Mouse (Mus musculus) small intestine, adult 2 months (tissue): ENCODE data around the gene Tmod3. TPM values are rescaled to one million over a fixed set of nuclear protein-coding genes. Genes with fewer than 3 reads are reported as not detected.
A peak's percentile ranks its signal among the peaks of the same experiment; 100 is the strongest.

ENCODE experiments used
- H3K27ac ChIP-seq: fragments of 200-500 bp; 2 replicates; pipeline ENCODE4 v1.5.1; 2012; ENCODE audit warnings: low read depth, low read length, control low read depth, inconsistent platforms; ENCODE audit not compliant: insufficient read depth
- H3K27me3 ChIP-seq: fragments of 200-500 bp; 2 replicates; pipeline ENCODE4 v1.6.1; 2012; ENCODE audit warnings: mild to moderate bottlenecking, moderate library complexity, low read length, inconsistent platforms; ENCODE audit not compliant: control insufficient read depth, insufficient read depth
- H3K36me3 ChIP-seq: fragments of 200-500 bp; 2 replicates; pipeline ENCODE4 v1.6.1; 2012; ENCODE audit warnings: mild to moderate bottlenecking, low read length, control low read depth, inconsistent platforms; ENCODE audit not compliant: control insufficient read depth, insufficient read depth
- H3K4me1 ChIP-seq: fragments of 200-500 bp; 2 replicates; pipeline ENCODE4 v1.6.1; 2012; ENCODE audit warnings: low read length, inconsistent platforms, mixed read lengths; ENCODE audit not compliant: control insufficient read depth, insufficient read depth, insufficient read length
- H3K4me3 ChIP-seq: fragments of 200-500 bp; 2 replicates; pipeline ENCODE4 v1.5.1; 2012; ENCODE audit warnings: low read depth, mild to moderate bottlenecking, control low read depth, inconsistent platforms, low read length, moderate library complexity
- CTCF ChIP-seq: fragments of 200-500 bp; IDR thresholded peaks from 2 replicates; pipeline ENCODE4 v1.5.1; 2012; ENCODE audit warnings: low read depth, mild to moderate bottlenecking, control low read depth, inconsistent platforms, low read length, moderate library complexity, mixed read lengths; ENCODE audit not compliant: insufficient replicate concordance, insufficient read length; ENCODE audit errors: extremely low read depth
- POLR2A ChIP-seq: fragments of 200-500 bp; IDR thresholded peaks from 2 replicates; pipeline ENCODE4 v1.6.1; 2012; ENCODE audit warnings: low read depth, mild to moderate bottlenecking, control low read depth, inconsistent platforms, low read length, moderate library complexity
- WGBS: fragments of 180-500 bp; shearing (Covaris S2); methylation state at CpG from one replicate; pipeline ENCODE4 v1.1.7; 2018; 5-methylcytosine and 5-hydroxymethylcytosine counted together
- polyA plus RNA-seq: library from polyadenylated mRNA; depleted of rRNA; stranded (reverse); fragments of >200 nt; gene quantifications from 2 replicates; pipeline ENCODE4 v1.2.3, GENCODE M21; 2012

Gene Tmod3
- polyA plus RNA-seq, 1 experiment = 13.4 TPM

DNA sequence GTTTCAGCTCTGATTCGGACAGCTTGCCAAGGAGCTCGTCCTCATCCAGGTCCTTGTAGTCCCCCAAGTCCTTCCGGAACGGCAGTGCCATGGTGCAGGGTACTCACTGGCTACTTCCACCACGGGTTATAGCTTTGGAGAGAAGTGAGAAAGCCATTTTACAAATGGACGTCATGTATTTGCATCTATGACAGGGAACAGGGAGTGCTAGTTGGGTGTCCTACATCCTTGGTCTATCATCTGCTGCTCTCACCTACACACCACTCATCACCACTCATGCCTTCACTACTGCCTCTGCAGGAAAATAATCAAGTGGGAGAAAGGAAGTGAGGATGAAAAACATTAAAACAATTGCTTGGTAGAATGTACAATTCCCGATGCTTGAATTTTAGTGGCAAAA, 27.0 kb downstream of the Tmod3 start:
- Histone ChIP-seq H3K4me3 (no peak overlapping the region), H3K36me3 (peaks cover 14% of the 10 kb centered on the region), H3K27ac (no peak overlapping the region), H3K4me1 (peaks cover 2% of the 10 kb centered on the region; the same call in 1 of the 2 replicates), H3K27me3 (no peaks in the 10 kb centered on the region)
- WGBS = 86% methylated on average over 7 of the region's 7 CpGs
- no peak for TF ChIP-seq POLR2A
- TF ChIP-seq CTCF = no peak

DNA sequence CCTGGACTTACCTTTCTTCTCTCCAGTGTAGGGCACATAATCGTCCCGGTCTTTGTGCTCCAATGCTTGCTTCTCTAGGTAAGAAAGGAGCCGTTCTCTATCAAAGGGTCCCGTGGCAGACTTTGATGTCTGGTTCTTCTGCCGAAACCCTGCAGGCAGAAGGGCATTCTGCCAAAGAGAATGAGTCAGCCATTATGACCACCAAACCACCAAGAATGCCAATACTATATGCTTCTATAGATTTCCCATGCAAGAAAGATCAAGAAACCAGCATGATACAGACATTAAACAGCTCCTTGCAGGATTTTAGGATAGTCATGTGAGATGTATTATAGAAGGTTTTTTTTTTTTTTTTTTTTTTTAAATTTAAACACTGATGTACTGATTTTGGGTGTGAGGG, 30.1 kb downstream of the Tmod3 start:
- no peak for TF ChIP-seq CTCF
- TF ChIP-seq POLR2A = no peak
- no peaks in the 10 kb centered on the region for H3K27me3 ChIP-seq
- no peak overlapping the region for H3K27ac ChIP-seq
- H3K4me3 ChIP-seq = no peak overlapping the region
- peaks cover 17% of the 10 kb centered on the region for H3K36me3 ChIP-seq
- WGBS = 34% methylated on average over 5 of the region's 5 CpGs
- H3K4me1 ChIP-seq = peaks cover 2% of the 10 kb centered on the region; the same call in 1 of the 2 replicates

DNA sequence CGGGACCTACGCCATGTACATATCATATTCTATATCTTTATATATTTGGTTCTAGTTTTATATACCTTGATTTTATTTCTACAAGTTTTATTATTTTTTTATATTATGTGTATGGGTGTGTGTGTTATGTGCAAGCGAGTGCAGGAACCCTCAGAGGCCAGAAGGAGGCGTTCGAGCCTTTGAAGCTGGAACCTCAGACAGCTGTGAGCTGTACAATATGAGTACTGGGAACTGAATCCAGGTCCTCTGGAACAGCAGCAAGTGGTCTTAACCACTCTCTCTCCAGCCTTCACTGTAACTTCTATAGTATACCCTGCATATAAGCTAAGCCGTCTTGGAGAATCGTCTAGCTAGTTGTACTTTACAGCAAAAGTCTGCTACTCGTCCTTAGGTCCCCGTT, 31.4 kb downstream of the Tmod3 start:
- Histone ChIP-seq H3K36me3 (peaks cover 20% of the 10 kb centered on the region), H3K4me1 (peaks cover 2% of the 10 kb centered on the region; the same call in 1 of the 2 replicates), H3K27me3 (no peaks in the 10 kb centered on the region), H3K27ac (no peak overlapping the region), H3K4me3 (no peak overlapping the region)
- TF ChIP-seq CTCF (no peak), POLR2A (no peak)
- 97% methylated on average over 9 of the region's 9 CpGs for WGBS

DNA sequence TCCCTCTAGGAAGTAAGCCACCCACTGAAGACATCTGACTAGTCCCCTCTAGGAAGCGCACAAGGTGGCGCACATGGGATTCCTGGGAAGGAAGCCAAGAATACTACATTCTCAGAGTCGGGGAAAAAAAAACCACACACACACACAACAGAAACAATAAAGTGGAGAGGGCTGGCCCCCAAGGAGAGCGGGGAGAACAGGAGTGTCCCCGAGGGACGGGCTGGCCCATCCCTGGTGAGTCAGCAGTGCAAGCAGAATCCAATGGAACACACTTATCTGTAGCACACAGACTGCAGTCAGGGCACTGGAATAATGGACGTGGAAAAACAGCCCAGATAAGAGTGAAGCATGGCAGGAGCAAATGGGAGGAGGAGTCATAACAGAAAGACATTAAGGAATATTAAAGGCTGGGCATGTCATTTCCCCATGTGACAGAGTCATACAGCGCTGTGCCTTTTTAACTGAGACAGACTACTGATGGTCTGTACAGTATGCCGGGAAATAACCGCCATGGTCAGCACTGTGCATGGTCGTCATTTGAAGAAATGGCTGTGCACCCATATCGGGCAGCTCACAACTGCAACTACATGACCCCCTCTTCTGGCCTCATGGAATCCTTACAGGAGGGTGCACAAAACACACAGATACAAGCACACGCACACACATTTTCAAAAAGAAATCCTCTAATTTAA, 31.9 kb downstream of the Tmod3 start:
- Histone ChIP-seq H3K27ac (no peak overlapping the region), H3K4me3 (no peak overlapping the region), H3K4me1 (peaks cover 2% of the 10 kb centered on the region; the same call in 1 of the 2 replicates), H3K27me3 (no peaks in the 10 kb centered on the region), H3K36me3 (peaks cover 21% of the 10 kb centered on the region)
- WGBS = 44% methylated on average over 13 of the region's 13 CpGs
- TF ChIP-seq POLR2A (no peak), CTCF (no peak)

DNA sequence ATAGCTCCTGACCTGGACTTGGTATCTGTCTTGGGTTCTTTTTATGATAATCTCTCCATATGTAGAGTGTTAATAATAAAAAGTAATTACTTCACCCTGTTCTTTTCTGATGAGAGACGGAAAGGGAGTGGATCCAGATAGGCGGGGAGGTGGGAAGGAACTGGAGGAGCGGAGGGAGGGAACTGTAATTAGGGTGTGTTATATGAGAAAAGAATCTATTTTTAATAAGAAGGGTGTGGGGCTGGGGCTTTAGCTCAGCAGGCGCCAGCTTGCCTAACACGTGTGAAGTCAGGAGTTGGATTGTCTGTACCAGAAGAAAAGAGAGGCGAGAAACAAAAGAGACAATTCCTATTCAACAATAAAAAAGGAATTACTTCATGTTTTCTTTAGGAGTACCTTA, 35.8 kb downstream of the Tmod3 start:
- H3K36me3 ChIP-seq = peaks cover 12% of the 10 kb centered on the region
- H3K4me3 ChIP-seq = no peak overlapping the region
- H3K27ac ChIP-seq = no peak overlapping the region
- TF ChIP-seq POLR2A = no peak
- TF ChIP-seq CTCF = no peak
- H3K27me3 ChIP-seq = no peaks in the 10 kb centered on the region
- peaks cover 2% of the 10 kb centered on the region; the same call in 1 of the 2 replicates for H3K4me1 ChIP-seq
- 34% methylated on average over 6 of the region's 6 CpGs for WGBS

DNA sequence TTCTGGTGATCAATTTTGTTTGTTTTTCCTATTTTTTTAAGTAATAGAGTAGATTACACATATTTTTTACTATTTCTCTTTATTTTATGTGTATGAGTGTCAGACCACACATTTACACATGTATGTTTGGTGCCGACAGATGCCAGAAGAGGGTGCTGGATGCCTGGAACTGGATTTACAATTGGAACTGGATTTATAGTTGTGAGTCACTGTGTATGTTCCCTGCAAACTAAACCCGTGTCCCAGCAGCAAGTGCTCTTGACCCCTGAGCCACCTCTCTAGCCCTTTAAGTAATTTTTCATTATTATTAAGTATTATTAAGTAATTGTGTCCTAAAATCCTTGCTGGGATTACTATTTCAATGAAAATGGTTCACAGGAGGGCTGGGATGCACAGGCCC, 37.2 kb downstream of the Tmod3 start:
- no peak for TF ChIP-seq CTCF
- TF ChIP-seq POLR2A = no peak
- Histone ChIP-seq H3K4me1 (no peaks in the 10 kb centered on the region), H3K27ac (no peak overlapping the region), H3K36me3 (peaks cover 11% of the 10 kb centered on the region), H3K4me3 (no peak overlapping the region), H3K27me3 (no peaks in the 10 kb centered on the region)
- 70% methylated on average over 2 of the region's 2 CpGs for WGBS

DNA sequence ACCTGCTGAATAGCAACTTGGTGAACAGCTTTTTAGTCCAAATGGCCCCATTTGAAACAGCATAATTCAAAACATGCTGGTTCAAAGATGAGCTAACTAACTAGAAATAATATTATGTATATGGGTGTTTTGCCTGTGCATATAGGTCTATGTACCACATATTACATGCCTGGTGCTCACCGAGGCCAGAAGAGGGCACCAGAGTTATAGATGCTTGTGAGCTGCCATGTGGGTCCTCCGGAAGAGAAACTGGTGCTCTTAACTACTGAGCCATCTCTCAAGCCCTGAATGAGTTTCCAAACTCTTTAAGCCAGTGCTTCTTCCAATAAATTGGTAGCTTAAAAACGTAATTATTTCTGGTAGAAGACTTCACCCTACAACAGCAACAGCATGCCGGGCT, 37.7 kb downstream of the Tmod3 start:
- Histone ChIP-seq H3K36me3 (peaks cover 11% of the 10 kb centered on the region), H3K4me3 (no peak overlapping the region), H3K4me1 (no peaks in the 10 kb centered on the region), H3K27ac (no peak overlapping the region), H3K27me3 (no peaks in the 10 kb centered on the region)
- WGBS = 60% methylated on average over 4 of the region's 4 CpGs
- TF ChIP-seq POLR2A (no peak), CTCF (peak; percentile 64; the same call in 1 of the 2 replicates)

DNA sequence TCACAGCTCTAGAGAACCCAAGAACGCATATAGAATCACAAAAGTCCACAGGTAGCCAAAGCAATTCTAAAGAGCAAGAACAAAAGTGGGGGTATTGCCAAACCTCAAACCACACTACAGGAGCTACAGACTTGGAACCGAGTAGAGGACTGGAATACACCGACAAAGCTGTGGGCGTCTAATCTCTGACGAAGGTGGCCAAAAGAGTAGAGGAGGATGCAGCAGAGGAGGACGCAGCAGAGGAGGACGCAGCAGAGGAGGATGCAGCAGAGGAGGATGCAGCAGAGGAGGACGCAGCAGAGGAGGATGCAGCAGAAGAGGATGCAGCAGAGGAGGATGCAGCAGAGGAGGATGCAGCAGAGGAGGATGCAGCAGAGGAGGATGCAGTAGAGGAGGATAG, 38.5 kb downstream of the Tmod3 start:
- no peak overlapping the region for H3K27ac ChIP-seq
- no peak overlapping the region for H3K4me3 ChIP-seq
- no peak for TF ChIP-seq CTCF
- no peak for TF ChIP-seq POLR2A
- no peaks in the 10 kb centered on the region for H3K4me1 ChIP-seq
- H3K27me3 ChIP-seq = no peaks in the 10 kb centered on the region
- peaks cover 15% of the 10 kb centered on the region for H3K36me3 ChIP-seq
- 95% methylated on average over 8 of the region's 8 CpGs for WGBS
